Mouse (Mus musculus): ENCODE measurements around the gene B3gnt5.

DNA sequence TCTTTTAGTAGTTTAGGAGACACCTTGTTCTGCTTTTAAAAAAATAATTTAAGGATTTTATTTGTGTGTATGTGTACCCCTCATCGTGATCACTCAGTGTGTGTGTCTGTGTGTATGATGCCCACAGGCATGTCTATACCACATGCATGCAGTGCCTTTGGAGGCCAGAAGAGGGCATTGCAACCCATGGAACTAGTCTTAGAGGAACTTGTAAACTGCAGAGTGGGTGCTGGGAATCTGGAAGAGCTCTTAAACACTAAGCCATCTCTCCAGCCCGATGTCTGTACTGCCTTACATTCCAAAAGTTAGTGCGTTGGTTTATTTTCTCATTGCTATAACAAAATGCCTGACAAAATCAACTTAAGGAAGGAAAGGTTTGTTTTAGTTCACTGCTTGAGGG is 6.1 kb downstream of the B3gnt5 start:
- no peak for TF ChIP-seq CTCF (IDR thresholded peaks at IDR 0.05; ENCODE audit: low read depth, low read length)
- no peak for TF ChIP-seq POLR2A (IDR thresholded peaks at IDR 0.05; ENCODE audit: extremely low read depth, insufficient read depth, low read length)
